ENCODE assay signal across 23 mouse cellular contexts in genomic region chr10:127776011-127776410, GRCm38 (mm10). TPM values are rescaled to one million over a fixed set of nuclear protein-coding genes. Genes with fewer than 3 reads are reported as not detected.
"Had no signal": no experiment of that assay in that cellular context is flagged by ENCODE, and none has a peak within 500 bp of the region (broad histone marks: within the 10 kb centered on the region; RNA-seq: fewer than 3 reads in every experiment).

Gene Rdh9, plus strand, starts transcription at chr10:127776386.

- H3K4me2 ChIP-seq: limb, embryonic 12.5 days; liver, embryonic 13.5 days; lung, embryonic 14.5 days had no signal

- H3K9ac ChIP-seq: limb, embryonic 12.5 days; liver, embryonic 13.5 days; lung, embryonic 14.5 days had no signal

- H3K36me3 ChIP-seq: limb, embryonic 12.5 days; liver, embryonic 13.5 days; midbrain, embryonic 10.5 days had no signal

- H3K9me3 ChIP-seq: limb, embryonic 12.5 days; liver, embryonic 13.5 days; midbrain, embryonic 10.5 days had no signal

- H3K27ac ChIP-seq: kidney, postnatal 0 days; layer of hippocampus, adult 2 months; limb, embryonic 12.5 days; liver, embryonic 13.5 days; midbrain, embryonic 10.5 days had no signal

- H3K4me1 ChIP-seq: limb, embryonic 12.5 days; liver, embryonic 13.5 days; midbrain, embryonic 10.5 days had no signal

- ATAC-seq: hindbrain, embryonic 16.5 days; inflammation-experienced regulatory T-cells, adult 6 months had no signal

- DNase-seq: kidney, adult 9 months; kidney, postnatal 36 days; liver, embryonic 13.5 days; lung, embryonic 14.5 days; lung, postnatal 10 days; lung, postnatal 4 days; midbrain, embryonic 14.5 days; spleen, adult 18-20 months; thymus, postnatal 36 days had no signal

- H3K4me3 ChIP-seq: layer of hippocampus, adult 2 months; limb, embryonic 12.5 days; liver, embryonic 13.5 days; midbrain, embryonic 10.5 days; myocyte had no signal

- H3K27me3 ChIP-seq: limb, embryonic 12.5 days; liver, embryonic 13.5 days had no signal

RNA-seq across cellular contexts. Expression of gene Rdh9, which starts in this region (rescaled TPM):
- total RNA-seq: layer of hippocampus, postnatal 14 days; left cerebral cortex, postnatal 36 days; megakaryocyte, adult 5-6 weeks; neutrophil, adult 5-6 weeks had no signal
- polyA plus RNA-seq: kidney, postnatal 0 days; limb, embryonic 12.5 days; liver, embryonic 13.5 days; lung, embryonic 14.5 days; neural tube, embryonic 11.5 days; stomach, embryonic 14.5 days; thymus, postnatal 0 days had no signal
